Mouse (Mus musculus): ENCODE results near the gene Rhbdd2.

DNA sequence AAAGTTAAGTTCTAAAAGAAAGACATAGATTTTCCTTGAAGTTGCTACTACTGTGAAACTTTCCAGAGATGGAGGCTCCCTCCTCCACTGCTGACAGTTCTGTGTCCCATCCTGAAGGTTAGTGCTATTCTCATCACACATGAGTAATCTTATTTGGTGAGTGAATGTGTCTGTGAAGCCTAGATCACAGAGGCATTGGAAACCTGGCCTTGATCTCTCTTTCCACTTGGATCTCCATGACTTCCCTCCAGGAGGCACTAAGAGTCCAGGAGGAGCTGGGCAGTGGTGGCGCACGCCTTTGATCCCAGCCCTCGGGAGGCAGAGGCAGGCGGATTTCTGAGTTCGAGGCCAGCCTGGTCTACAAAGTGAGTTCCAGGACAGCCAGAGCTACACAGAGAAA is 49.6 kb downstream of the Rhbdd2 start:
- TF ChIP-seq CTCF (IDR thresholded peaks at IDR 0.05; ENCODE audit: low read depth): no peak
- TF ChIP-seq EP300 (optimal IDR thresholded peaks at IDR 0.05): no peak

Measured in stomach, postnatal 0 days (tissue).